15 mouse cellular contexts compared by ENCODE assay signal in genomic region chr5:131614238-131614637, GRCm38 (mm10).
DNase-seq lines count a peak whose midpoint lies in the region; ATAC-seq and TF ChIP-seq lines count a peak whose summit lies in the region.
"Had no signal": no experiment of that assay in that cellular context is flagged by ENCODE, and none has a peak within 500 bp of the region (broad histone marks: within the 10 kb centered on the region; RNA-seq: fewer than 3 reads in every experiment).

No protein-coding gene starts in this region.

- peaks cover 38% of the 10 kb centered on the region for H3K27me3 ChIP-seq in hindbrain, embryonic 12.5 days
- peaks cover 98% of the 10 kb centered on the region for H3K27me3 ChIP-seq in hindbrain, embryonic 10.5 days (ENCODE audit: insufficient read depth, poor library complexity, severe bottlenecking)
- no peaks in the 10 kb centered on the region for H3K27me3 ChIP-seq in forebrain, postnatal 0 days (ENCODE audit: insufficient read depth, low read length)
- H3K27me3 ChIP-seq in midbrain, embryonic 15.5 days (replicated peaks) = peaks cover 14% of the 10 kb centered on the region; the same call in 1 of the 2 replicates

- peak overlapping the region; percentile 60 for H3K4me2 ChIP-seq in hindbrain, embryonic 12.5 days (replicated peaks)
- H3K4me2 ChIP-seq in forebrain, postnatal 0 days (ENCODE audit: low read depth) = peak overlapping the region; percentile 25
- peak overlapping the region; percentile 38 for H3K4me2 ChIP-seq in midbrain, embryonic 15.5 days
- H3K4me2 ChIP-seq: embryonic facial prominence, embryonic 13.5 days; liver, embryonic 11.5 days had no signal

- TF ChIP-seq CTCF in cortical plate, adult 2 months (IDR thresholded peaks at IDR 0.05; ENCODE audit: extremely low read depth, insufficient read depth, low read length) = no peak
- no peak for TF ChIP-seq CTCF in forebrain, postnatal 0 days (IDR thresholded peaks at IDR 0.05; ENCODE audit: low read depth)

- 96% methylated on average over 2 of the region's 2 CpGs for WGBS in hindbrain, embryonic 12.5 days
- 85% methylated on average over 2 of the region's 2 CpGs for WGBS in hindbrain, embryonic 10.5 days
- 95% methylated on average over 2 of the region's 2 CpGs for WGBS in forebrain, postnatal 0 days
- WGBS in midbrain, embryonic 15.5 days = 90% methylated on average over 2 of the region's 2 CpGs

- no peak overlapping the region for H3K27ac ChIP-seq in hindbrain, embryonic 12.5 days
- no peak overlapping the region for H3K27ac ChIP-seq in hindbrain, embryonic 10.5 days
- no peak overlapping the region for H3K27ac ChIP-seq in cortical plate, adult 2 months (ENCODE audit: insufficient read depth, low read length)
- H3K27ac ChIP-seq in forebrain, postnatal 0 days (ENCODE audit: low read depth, low read length) = no peak overlapping the region
- no peak overlapping the region for H3K27ac ChIP-seq in midbrain, embryonic 15.5 days
- H3K27ac ChIP-seq: embryonic facial prominence, embryonic 13.5 days had no signal

- no peaks in the 10 kb centered on the region for H3K36me3 ChIP-seq in hindbrain, embryonic 12.5 days
- no peaks in the 10 kb centered on the region for H3K36me3 ChIP-seq in hindbrain, embryonic 10.5 days
- no peaks in the 10 kb centered on the region for H3K36me3 ChIP-seq in forebrain, postnatal 0 days (ENCODE audit: insufficient read depth)
- no peaks in the 10 kb centered on the region for H3K36me3 ChIP-seq in midbrain, embryonic 15.5 days (replicated peaks)
- H3K36me3 ChIP-seq: embryonic facial prominence, embryonic 13.5 days; G1E had no signal

- H3K4me3 ChIP-seq in hindbrain, embryonic 12.5 days = peak overlapping the region; percentile 2
- no peak overlapping the region for H3K4me3 ChIP-seq in hindbrain, embryonic 10.5 days
- H3K4me3 ChIP-seq in cortical plate, adult 2 months (ENCODE audit: insufficient read depth, low read length) = peak overlapping the region; percentile 32
- H3K4me3 ChIP-seq in forebrain, postnatal 0 days (ENCODE audit: low read depth, low read length) = no peak overlapping the region
- peak overlapping the region; percentile 37 for H3K4me3 ChIP-seq in midbrain, embryonic 15.5 days
- H3K4me3 ChIP-seq: embryonic facial prominence, embryonic 13.5 days; megakaryocyte, embryonic 14.5 days had no signal

- no peak for DNase-seq in hindbrain, embryonic 10.5 days (ENCODE audit: low spot score)
- DNase-seq in forebrain, postnatal 0 days = no peak
- no peak for DNase-seq in spleen, adult 12 weeks (ENCODE audit: low spot score)
- no peak for DNase-seq in ovary, adult 18-20 months (ENCODE audit: low spot score)
- DNase-seq: adrenal gland, postnatal 14 days; cerebellum, postnatal 36 days; kidney, postnatal 4 days; right cerebral cortex, adult 18-20 months had no signal

- H3K4me1 ChIP-seq in hindbrain, embryonic 12.5 days = peaks cover 47% of the 10 kb centered on the region
- peaks cover 29% of the 10 kb centered on the region for H3K4me1 ChIP-seq in hindbrain, embryonic 10.5 days (replicated peaks)
- H3K4me1 ChIP-seq in cortical plate, adult 2 months (ENCODE audit: control insufficient read depth, insufficient read depth, low read length) = no peaks in the 10 kb centered on the region
- 0 out of 2 replicates have a peak, but pooled peaks cover 6% of the 10 kb centered on the region for H3K4me1 ChIP-seq in forebrain, postnatal 0 days (ENCODE audit: insufficient read depth)
- peaks cover 22% of the 10 kb centered on the region for H3K4me1 ChIP-seq in midbrain, embryonic 15.5 days

- ATAC-seq in hindbrain, embryonic 12.5 days (ENCODE audit: low FRiP score) = no peak
- ATAC-seq in forebrain, postnatal 0 days = no peak
- no peak for ATAC-seq in midbrain, embryonic 15.5 days (replicated peaks)

- H3K9me3 ChIP-seq in hindbrain, embryonic 12.5 days (replicated peaks) = no peaks in the 10 kb centered on the region
- H3K9me3 ChIP-seq in hindbrain, embryonic 10.5 days = no peaks in the 10 kb centered on the region
- no peaks in the 10 kb centered on the region for H3K9me3 ChIP-seq in forebrain, postnatal 0 days (ENCODE audit: low read length)
- H3K9me3 ChIP-seq in midbrain, embryonic 15.5 days = no peaks in the 10 kb centered on the region
- H3K9me3 ChIP-seq: embryonic facial prominence, embryonic 13.5 days had no signal

- no peak overlapping the region for H3K9ac ChIP-seq in hindbrain, embryonic 12.5 days
- H3K9ac ChIP-seq in forebrain, postnatal 0 days = no peak overlapping the region
- no peak overlapping the region for H3K9ac ChIP-seq in midbrain, embryonic 15.5 days
- H3K9ac ChIP-seq: embryonic facial prominence, embryonic 13.5 days had no signal

- TF ChIP-seq POLR2A in cortical plate, adult 2 months (IDR thresholded peaks at IDR 0.05; ENCODE audit: extremely low read depth, insufficient read depth, low read length) = no peak

Comparison
In these comparisons a context has a peak if more than half of its experiments do, and no peak if none do; other contexts are left out.
1. H3K4me3 ChIP-seq: peak in hindbrain, embryonic 12.5 days (single experiment), cortical plate, adult 2 months (single experiment) and midbrain, embryonic 15.5 days (single experiment); none in hindbrain, embryonic 10.5 days (single experiment) and forebrain, postnatal 0 days (single experiment).
2. Peak in every context shown above with its lines, with median percentiles within 50 percentile points of each other: H3K4me2 ChIP-seq.